Mouse (Mus musculus) frontal cortex, adult (tissue): Measurements from ENCODE around the gene Zfp977.
"Not testable (repeated sequence)": the region's sequence is repeated elsewhere in the genome, so short reads cannot be mapped to it uniquely, and the experiment has no call there.

Experiments used
- ATAC-seq: cut with Nextera tagmentation; 2 replicates; pipeline ENCODE4 v1.9.2; 2017; ENCODE audit warnings: mild to moderate bottlenecking, moderate library complexity, mixed read lengths; ENCODE audit not compliant: low TSS enrichment

Gene Zfp977

GRCm38 (mm10) chr7:42592413-42592812, at the start of gene Zfp977:
TSS of gene Zfp977 (minus strand) at chr7:42592547.
- not testable (repeated sequence) for ATAC-seq

GRCm38 (mm10) chr7:42631031-42631430, 38.7 kb upstream of the Zfp977 start:
- ATAC-seq = not testable (repeated sequence)

- ATAC-seq = not testable (repeated sequence)
Measured at GRCm38 (mm10) chr7:42595666-42596065, 3.3 kb upstream of the Zfp977 start.

- not testable (repeated sequence) for ATAC-seq
Measured at GRCm38 (mm10) chr7:42591311-42591710, 1.0 kb downstream of the Zfp977 start.

- ATAC-seq = no peak
Measured at GRCm38 (mm10) chr7:42578488-42578887, 13.9 kb downstream of the Zfp977 start, which contains the start of gene Gm21028. TSS of gene Gm21028 (minus strand) at chr7:42578588.

GRCm38 (mm10) chr7:42551766-42552165, 40.6 kb downstream of the Zfp977 start:
- no peak for ATAC-seq
